Mouse (Mus musculus): ENCODE data around the gene Rgl2.
A peak's percentile ranks its signal among the peaks of the same experiment; 100 is the strongest.

Gene Rgl2

DNA sequence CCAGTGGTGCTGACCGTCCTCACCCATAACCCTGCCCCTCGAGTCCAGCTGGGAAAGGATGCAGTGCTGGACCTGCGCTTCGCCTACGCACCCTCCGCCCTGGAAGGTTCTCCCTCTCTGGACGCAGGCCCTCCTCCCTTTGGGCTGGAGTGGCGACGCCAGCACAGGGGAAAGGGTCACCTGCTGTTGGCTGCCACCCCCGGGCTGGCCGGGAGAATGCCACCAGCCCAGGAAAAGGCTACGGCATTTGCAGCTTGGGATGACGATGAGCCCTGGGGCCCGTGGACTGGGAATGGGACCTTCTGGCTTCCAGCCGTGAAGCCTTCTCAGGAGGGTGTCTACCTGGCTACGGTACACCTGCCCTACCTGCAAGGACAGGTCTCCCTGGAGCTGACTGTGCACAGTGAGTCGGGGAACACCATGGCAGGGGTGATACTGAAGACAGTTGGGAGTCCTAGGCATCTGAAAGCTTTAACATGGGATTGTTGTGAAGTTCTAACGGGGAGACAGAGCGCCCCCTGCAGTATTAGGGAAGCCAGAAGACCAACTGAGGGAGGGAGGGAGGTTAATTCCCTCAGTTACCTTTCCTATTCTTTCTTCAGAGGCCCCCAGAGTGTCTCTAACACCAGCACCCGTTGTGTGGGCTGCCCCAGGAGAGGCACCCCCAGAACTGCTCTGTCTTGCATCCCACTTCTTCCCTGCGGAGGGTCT is 3.8 kb upstream of the Rgl2 start:
- no peak for DNase-seq

DNA sequence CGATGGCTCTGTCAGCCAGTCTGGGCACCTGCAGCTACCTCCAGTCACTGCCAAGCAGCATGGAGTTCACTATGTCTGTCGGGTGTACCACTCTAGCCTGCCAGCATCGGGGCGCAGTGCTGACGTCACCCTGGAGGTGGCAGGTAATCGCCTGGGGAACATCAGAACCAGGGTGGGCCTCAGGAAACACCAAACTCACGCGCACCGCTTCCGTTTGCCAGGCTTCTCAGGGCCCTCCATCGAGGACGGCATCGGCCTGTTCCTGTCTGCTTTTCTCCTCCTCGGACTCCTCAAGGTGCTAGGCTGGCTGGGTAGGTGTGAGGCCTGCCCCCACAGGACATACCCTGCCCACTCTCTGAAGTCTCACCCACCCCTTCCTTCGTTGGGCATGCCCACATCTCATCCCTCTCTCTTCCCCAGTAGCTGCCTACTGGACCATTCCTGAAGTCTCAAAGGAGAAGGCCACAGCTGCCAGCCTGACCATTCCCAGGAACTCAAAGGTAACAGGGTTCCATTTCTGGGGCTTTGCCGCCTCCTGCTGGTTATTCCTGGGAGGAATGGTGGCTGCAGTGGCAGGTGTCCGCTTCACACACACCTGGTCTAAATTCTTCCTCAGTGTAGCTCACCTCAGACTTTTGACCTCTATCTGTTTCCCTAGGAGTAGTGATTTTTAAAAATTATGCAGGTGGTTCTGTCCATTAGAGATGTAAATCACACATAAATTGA is 3.0 kb upstream of the Rgl2 start:
- peak; percentile 19 for DNase-seq

DNA sequence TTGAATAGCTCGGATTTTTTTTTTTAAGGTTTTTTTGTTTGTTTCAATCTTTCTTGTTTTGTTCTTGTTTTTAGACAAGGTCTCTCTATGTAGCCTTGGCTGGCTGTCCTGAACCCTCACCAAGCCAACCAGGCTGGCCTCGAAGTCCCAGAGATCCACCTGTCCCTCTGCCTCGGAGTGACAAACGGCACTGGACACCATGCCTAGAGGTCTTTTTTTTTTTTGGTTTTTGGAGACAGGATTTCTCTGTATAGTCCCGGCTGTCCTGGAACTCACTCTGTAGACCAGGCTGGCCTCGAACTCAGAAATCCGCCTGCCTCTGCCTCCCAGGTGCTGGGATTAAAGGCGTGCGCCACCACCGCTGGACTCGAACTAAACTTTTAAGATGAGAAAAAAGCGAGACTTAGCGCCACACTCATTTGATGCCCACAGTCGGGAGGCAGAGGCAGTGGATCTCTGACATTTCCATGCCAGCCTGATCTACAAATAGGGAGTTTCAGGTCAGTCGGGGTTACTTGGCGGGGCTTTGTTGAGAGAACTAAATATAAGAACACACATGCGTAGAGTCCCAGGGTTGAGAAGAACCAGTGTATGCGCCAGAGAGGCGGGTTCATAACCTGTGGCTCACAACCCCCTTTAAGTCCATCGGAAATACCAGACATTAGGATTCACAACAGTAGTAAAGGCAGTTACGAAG is 944 bp upstream of the Rgl2 start:
- no peak for DNase-seq

DNA sequence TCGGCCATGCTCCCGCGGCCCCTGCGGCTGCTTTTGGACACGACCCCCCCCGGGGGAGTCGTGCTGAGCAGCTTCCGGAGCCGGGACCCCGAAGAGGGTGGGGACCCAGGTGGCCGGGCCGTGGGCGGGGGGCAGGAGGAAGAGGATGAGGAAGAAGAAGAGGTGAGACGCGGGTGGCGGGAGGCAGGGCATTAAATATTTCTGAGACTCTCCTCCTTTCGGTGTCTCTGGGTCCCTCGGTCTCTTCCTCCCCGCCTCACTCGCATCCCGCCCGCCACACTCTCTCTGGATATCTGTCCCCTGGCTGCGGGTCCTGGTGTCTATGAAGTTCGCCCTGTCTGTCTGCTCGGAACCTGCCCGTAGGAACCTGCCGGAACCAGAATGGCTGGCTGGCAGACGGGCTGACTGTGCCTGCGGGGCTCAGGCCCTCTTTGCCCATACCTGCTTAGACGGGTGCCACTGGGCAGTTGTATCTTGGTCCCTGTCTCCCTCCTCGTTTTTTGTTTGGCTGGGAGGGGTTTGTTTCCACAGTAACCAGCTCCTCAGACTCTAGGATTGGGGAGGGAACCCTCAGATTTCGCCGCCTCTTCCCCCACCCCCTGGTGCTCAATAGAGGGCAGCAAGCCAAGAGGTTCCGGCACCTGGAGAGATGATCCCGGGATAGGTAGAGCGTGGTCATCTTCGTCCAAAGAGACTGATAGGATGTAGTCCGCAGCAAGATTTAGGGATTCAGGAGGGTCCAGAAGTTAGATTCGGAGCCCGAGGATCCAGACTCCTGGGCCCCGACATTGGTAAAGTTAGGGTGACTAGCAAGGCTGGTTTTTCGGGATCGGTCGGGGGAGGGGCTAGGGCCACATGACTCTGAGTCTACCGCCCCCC is 1.2 kb downstream of the Rgl2 start:
- no peak for DNase-seq

DNA sequence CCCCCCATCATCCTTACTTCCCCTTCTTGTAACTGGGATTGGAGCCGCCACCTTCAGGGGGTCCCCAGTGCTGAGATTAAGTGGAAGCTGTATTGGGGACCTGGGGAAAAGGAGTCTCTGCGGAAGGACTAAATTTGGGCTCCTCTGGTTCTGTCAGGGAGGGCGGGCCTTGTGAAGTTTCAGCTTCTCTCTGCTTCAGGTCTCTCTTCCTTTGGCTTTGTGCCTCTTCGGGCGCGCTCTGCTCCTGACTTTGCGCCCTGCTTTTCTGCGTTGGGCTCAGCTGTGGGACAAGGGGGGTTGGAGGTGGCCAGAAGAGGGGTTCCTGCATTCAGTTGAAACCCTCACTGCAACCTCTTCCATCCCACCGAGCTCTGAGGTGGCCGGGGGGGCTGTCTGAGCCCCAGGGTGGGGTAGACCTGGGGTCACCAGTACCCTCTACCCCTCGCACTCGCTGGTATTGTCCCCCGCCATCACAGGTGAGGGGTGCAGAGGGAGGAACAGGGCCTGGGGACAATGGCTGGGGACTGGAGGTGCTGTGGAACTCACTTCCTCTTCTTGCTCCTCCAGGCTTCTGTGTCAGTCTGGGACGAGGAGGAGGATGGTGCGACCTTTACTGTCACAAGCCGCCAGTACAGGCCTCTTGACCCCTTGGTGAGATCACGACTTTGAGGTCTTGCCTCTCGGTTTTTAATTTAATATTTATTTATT is 2.0 kb downstream of the Rgl2 start:
- DNase-seq: no peak

DNA sequence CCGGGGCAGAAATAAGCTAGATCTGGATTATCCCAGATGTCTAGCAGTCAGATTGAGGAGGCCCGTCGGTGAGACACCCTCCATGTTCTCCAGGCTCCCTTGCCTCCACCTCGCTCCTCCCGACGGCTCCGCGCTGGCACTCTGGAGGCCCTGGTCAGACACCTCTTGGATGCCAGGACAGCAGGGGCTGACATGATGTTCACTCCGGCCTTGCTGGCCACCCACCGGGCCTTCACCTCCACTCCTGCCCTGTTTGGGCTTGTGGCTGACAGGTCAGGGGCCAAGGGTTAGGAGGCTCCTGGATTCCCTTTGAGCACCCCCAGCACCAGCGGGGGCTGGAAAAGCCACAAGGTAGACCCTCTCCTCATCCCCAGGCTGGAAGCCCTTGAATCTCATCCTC is 2.6 kb downstream of the Rgl2 start:
- no peak for DNase-seq

DNA sequence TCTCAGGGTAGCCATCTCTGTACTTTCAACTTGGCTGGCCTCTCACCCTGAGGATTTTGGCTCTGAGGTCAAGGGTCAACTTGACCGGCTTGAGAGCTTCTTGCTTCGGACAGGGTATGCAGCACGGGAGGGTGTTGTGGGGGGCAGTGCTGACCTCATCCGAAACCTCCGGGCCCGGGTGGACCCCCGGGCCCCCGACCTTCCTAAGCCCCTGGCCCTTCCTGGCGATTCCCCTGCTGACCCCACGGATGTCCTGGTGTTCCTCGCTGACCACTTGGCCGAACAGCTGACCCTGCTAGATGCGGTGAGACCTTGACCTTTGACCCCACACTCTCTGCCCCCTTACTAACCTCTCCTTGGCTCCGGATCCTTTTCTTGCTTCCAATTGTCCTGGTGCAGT is 3.1 kb downstream of the Rgl2 start:
- DNase-seq: no peak

DNA sequence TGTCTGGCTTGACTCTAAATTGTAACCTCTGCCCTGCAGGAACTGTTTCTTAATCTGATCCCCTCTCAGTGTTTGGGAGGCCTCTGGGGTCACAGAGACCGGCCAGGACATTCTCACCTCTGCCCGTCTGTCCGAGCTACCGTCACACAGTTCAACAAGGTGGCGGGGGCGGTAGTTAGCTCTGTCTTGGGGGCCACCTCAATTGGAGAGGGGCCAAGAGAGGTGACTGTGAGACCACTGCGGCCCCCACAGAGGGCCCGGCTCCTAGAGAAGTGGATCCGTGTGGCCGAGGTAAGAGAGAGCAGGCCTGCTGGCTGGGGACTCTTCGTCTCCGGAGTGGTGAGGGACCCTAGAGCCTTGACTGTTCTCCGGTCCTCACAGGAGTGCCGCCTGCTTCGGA is 3.6 kb downstream of the Rgl2 start:
- no peak for DNase-seq

DNA sequence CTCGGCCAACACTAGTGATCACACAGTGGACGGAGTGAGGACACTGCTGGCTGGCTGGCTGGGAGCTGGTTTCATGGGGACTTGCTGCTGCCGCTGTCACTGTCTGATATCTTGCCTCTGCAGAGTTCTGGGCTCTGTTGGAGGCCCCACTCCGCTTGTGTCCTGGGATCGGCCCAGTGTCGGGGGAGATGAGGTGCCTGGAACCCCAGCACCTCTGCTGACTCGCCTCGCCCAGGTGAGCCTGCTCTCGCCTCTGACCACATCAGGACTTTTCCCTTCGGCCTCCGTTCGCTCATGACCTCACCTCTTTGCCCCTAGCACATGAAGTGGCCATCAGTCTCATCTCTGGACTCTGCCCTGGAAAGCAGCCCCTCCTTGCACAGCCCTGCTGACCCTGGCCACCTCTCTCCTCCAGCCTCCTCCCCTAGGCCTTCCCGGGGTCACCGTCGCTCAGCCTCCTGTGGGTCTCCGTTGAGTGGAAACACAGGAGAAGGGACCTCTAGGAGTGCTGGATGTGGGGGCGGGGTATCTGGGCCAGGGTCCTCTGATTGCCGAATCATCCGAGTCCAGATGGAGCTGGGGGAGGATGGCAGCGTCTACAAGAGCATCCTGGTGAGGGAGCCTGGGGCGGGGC is 6.2 kb downstream of the Rgl2 start:
- DNase-seq: no peak

DNA sequence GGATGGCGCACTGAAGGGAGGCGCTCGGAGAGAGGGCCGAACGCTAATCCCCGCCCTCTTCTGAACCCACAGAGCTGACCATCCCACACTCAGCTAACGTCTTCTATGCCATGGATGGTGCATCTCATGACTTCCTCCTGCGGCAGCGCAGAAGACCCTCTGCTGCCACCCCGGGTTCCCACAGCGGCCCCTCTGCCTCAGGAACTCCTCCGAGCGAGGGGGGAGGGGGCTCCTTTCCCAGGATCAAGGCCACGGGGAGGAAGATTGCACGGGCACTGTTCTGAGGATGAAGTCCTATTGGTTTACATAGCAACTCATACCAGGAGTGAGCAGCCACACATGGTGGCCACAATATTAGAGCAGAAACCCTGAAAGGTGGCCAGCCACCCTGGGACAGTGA is 7.7 kb downstream of the Rgl2 start:
- DNase-seq: no peak

DNA sequence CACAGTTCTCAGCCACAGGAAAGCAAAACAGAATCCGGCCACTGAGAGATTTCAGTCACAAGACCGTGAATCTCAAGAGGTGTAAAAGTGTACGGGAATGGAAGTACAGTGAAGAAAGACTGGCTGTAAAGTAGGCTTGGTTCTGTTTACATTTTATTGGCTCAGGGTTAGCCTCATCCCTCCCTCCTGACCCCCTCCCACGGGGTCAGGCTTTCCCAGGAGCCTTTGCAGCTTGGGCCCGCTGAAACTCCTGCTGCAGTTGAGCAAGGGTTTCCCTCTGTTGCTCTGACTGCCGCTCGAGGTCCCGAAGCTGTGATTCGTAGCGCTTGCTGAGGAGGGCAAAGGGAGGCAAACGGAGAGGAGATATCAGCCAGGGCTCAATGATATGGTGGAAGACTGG is 9.4 kb downstream of the Rgl2 start:
- DNase-seq: no peak

DNA sequence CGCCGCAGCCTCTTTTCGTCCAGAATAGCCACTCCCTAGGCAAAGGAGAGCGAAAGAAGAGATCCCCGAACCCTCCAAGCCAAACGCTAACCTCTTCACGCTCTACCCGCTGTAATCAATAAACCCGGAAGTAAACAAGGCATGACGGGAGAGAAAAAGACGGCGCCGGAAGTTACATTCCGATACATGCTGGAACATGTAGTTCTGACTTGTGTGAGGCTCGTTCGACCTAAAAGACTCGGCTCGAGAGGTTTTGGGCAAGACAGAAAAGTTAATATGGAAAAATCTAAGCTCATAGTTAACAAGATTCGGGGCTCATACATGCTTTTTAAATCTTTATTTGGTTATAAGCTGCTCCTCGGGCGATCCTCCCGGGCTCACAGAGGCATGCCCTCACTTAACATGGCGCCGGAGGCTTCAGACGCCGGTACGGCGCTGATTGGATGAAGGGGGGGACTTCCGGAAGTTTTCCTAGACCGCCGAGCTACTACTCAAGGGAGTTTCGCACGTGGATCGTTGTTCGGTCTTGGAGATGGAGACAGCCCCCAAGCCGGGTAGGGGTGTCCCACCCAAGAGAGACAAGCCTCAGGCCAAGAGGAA is 11.0 kb downstream of the Rgl2 start, which contains the start of the genes Pfdn6 and Wdr46:
Gene Pfdn6, minus strand, starts transcription at position 138 of the 600 bp plus-strand sequence.
Gene Wdr46, plus strand, starts transcription at position 455 of the 600 bp plus-strand sequence.
- peak; percentile 82 for DNase-seq

DNA sequence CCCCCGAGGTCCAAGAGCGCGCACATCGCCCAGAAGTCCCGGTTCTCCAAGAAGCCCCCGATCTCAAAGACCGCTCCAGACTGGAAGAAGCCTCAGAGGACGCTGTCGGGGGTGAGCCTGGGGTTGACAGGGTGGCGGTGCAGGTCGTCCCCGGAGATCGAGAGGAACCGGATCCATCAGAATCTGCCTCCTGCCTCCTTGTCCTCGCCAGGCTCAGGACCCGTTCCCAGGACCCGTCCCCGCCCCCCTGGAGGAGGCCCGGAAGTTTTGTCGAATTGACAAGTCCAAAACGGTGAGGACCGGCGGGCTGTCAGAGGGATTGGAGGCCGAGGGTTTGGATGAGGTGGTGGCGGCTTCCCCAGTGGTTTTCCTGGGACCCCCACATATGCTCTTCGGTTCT is 11.6 kb downstream of the Rgl2 start:
- DNase-seq: no peak

DNA sequence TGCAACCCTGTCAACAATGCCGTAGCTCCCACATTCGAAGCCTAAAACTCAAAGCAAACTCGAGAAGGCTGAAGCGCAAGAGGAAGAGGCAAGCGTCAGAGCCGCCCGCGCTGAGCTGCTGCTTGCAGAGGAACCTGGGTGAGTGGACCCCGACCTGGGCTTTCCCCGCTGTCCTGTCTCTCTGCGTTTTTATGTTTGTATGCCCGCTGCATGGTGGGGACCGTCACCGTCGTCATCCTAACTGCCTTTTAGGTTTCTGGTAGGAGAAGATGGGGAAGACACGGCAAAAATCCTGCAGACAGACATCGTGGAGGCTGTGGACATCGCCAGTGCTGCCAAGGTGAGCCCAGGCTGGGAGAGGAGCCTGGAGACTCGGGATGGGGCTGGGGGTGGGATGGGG is 12.0 kb downstream of the Rgl2 start:
- DNase-seq: no peak

DNA sequence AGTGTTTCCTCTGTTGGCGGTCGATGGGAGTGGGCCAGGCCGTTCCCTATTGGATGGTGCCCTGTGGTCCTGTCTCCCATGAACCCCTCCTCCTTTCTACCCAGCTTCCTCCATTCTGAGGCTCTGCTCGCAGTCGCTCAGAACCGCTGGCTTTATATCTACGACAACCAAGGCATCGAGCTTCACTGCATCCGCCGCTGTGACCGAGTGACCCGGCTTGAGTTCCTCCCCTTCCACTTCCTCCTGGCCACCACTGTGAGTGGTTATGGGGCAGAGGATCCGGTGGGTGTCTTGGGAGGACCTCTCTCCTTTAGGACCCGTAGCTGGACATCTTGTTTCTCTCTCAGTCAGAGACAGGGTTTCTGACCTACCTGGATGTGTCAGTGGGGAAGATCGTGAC is 14.1 kb downstream of the Rgl2 start:
- DNase-seq: no peak

DNA sequence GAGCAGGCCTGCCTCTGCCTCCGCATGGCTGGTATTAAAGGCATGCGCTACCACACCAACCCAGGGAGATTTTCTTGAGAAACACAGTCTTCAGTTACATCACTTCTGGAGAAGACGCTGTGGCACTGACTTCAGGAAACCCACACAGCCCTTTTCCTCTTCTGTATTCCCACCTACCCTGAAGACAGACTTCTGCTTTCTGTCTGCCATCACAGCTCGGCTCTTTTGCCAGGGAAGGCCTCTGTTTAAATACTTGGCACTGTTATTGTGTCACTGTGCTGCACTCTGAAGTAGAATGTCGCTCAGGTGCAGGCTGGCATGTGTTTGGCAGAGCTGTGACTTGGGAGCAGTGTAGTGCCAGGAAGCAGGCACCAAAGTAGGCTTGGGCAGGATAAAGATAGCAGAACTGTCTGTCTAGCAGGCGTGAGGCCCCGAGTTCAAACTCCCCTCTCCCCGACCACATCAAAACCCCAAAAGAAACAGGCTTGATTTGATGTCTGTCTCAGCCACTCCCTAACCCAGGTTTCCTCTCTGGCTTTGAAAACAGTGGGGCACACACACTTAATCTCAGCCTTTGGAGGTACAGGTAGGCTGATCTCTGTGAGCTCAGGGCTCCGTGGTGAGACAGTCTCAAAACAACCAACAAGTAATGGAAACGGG is 18.2 kb downstream of the Rgl2 start:
- DNase-seq: no peak

DNA sequence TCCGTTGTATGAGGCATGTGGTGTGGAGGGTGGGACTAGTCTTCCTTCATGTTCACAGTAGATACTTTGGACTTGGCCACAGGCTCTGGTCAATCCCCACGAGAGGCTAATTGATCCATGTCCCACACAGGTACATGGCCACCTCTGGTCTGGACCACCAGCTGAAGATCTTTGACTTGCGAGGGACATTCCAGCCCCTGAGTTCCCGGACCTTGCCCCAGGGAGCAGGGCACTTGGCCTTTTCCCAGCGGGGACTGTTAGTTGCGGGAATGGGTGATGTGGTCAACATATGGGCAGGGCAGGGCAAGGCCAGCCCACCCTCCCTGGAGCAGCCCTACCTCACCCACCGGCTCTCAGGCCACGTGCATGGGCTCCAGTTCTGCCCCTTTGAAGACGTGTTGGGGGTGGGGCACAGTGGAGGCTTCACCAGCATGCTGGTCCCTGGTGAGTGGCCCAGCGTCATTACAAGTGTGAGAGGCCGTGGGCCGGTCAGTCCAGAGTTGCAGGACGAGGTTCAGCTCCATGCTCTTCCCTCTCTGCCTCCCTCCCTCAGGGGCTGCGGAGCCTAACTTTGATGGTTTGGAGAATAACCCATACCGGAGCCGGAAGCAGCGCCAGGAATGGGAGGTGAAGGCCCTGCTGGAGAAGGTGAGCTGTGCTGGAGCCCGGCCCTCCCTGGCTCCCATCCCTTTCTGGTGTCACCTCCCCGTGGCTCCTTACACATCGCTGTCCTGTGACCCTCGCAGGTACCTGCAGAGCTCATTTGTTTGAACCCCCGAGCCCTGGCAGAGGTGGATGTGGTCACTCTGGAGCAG is 19.0 kb downstream of the Rgl2 start:
- DNase-seq: no peak

DNA sequence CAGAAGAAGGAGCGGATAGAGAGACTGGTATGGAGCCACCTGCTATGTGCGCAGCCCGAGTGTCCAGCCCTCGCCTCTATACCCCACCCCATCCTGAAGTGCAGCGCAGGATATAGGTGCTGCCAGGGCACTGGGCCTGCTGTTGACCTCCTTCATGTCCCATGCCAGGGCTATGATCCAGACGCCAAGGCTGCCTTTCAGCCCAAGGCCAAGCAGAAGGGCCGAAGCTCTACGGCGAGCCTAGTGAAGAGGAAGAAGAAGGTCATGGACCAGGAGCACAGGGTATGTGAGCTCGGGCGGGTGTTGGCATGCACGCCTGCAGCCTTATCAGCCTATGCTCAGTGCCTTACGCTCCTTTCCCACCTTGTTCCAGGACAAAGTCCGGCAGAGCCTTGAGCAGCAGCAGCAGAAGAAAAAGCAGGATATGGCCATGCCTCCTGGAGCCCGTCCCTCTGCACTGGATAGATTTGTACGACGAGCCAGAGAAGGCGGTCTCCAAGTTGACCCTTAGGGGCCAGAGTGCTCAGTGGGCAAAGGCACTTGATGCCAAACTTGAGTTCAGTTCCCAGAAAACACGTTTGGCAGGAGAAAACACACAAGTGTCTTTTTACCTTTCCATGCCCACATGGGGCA is 19.7 kb downstream of the Rgl2 start:
- no peak for DNase-seq

DNA sequence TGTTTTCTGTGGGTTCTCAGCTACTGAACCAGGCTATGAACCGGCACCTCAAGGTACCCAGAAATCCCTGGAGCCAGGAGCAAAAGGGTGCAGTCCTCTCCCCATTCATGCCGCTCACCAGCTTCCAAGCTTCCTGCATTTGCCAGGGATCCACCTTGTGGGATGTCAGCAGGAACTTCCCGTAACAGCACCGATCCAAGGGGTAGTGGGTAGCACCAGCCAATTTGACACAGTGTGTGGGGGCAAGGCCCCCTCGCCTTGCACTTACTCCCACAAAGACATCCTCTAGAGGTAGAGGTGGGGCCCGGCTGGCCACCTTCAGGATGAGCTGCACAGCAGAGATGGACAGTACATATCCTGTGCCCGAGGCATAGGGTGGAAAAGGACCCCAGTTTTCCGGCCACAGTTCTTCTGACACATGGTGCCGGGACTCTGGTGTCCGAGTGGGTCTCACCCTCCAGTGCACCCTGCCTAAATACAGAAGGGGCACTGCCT is 20.8 kb downstream of the Rgl2 start:
- no peak for DNase-seq

Measured in right cerebral cortex, postnatal 4 days (tissue).